ENCODE assay signal across 11 mouse cellular contexts in the genomic region with DNA sequence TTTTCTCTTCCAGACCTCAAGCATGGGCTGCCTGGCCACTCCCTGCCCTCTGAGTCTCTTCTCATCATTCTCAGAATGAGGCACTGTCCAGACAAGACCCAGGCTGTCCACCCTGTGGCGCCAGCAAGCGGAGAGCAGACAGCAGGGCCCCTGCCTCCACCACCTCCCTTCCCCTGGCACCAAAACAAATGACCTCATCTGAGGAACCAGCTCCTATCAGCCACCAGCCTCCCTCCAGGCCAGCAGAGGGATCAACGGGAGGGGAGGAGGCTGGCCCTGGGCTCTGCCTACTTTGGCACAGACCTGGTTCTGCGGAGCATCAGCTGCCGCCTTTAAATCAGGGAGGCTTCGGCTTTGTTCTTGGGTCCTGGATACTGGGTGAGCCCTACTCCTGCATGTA. TPM values are rescaled to one million over a fixed set of nuclear protein-coding genes. Genes with fewer than 3 reads are reported as not detected.
DNase-seq lines count a peak whose midpoint lies in the region; ATAC-seq and TF ChIP-seq lines count a peak whose summit lies in the region.
"Had no signal": no experiment of that assay in that cellular context is flagged by ENCODE, and none has a peak within 500 bp of the region (broad histone marks: within the 10 kb centered on the region; RNA-seq: fewer than 3 reads in every experiment).

No protein-coding gene starts in this region.

- intact Hi-C loops in left cerebral cortex, postnatal 14 days (cut with DNase I): no loop called here
- intact Hi-C loops in gastrocnemius, adult 2 months (cut with DNase I): no loop called here

- TF ChIP-seq POLR2A in cerebellum, adult 2 months (IDR thresholded peaks at IDR 0.05; ENCODE audit: borderline replicate concordance, insufficient read depth, low read length): peak; percentile 17; the same call in 1 of the 2 replicates

- peak overlapping the region; percentile 23; the same call in 1 of the 2 replicates for H3K27ac ChIP-seq in cerebellum, adult 2 months (ENCODE audit: insufficient read depth, low read length)
- no peak overlapping the region for H3K27ac ChIP-seq in gastrocnemius, adult 2 months
- H3K27ac ChIP-seq in hindbrain, embryonic 13.5 days: no peak overlapping the region
- no peak overlapping the region for H3K27ac ChIP-seq in liver, embryonic 14.5 days

- H3K27me3 ChIP-seq in cerebellum, adult 2 months (ENCODE audit: control insufficient read depth, insufficient read depth, low read length): no peaks in the 10 kb centered on the region
- H3K27me3 ChIP-seq in hindbrain, embryonic 13.5 days: no peaks in the 10 kb centered on the region
- no peaks in the 10 kb centered on the region for H3K27me3 ChIP-seq in liver, embryonic 14.5 days (ENCODE audit: control insufficient read depth, insufficient read depth, low read length)

- TF ChIP-seq CTCF in cerebellum, adult 2 months (IDR thresholded peaks at IDR 0.05; ENCODE audit: borderline replicate concordance, insufficient read depth, low read depth, low read length): peak; percentile 33; the same call in 1 of the 2 replicates
- no peak for TF ChIP-seq CTCF in gastrocnemius, adult 2 months (IDR thresholded peaks at IDR 0.05)
- peak; percentile 21; the same call in 1 of the 2 replicates for TF ChIP-seq CTCF in liver, embryonic 14.5 days (IDR thresholded peaks at IDR 0.05; ENCODE audit: low read depth)

- no peaks in the 10 kb centered on the region for H3K36me3 ChIP-seq in hindbrain, embryonic 13.5 days
- no peaks in the 10 kb centered on the region for H3K36me3 ChIP-seq in liver, embryonic 14.5 days (replicated peaks; ENCODE audit: control insufficient read depth, insufficient read depth, low read depth)
- H3K36me3 ChIP-seq: G1E had no signal

- H3K4me2 ChIP-seq in hindbrain, embryonic 13.5 days: no peak overlapping the region
- no peak overlapping the region for H3K4me2 ChIP-seq in liver, embryonic 14.5 days (ENCODE audit: low read depth)

- peak; percentile 57; the same call in 1 of the 2 replicates for ATAC-seq in hindbrain, embryonic 13.5 days (ENCODE audit: low FRiP score)
- 0 out of 2 replicates have a peak, but pooled peaks have one; percentile 23 for ATAC-seq in liver, embryonic 14.5 days (ENCODE audit: insufficient read depth)

- DNase-seq in left cerebral cortex, adult 18-20 months (ENCODE audit: low spot score in 2 of 2): peak; percentile 7 to 38
- no peak for DNase-seq in left cerebral cortex, postnatal 14 days (ENCODE audit: low spot score in 2 of 2)
- peak; percentile 86 to 95 for DNase-seq in cerebellum, adult 2 months
- peak; percentile 39 for DNase-seq in gastrocnemius, adult 2 months
- DNase-seq in liver, embryonic 14.5 days (ENCODE audit: low read depth in 3 of 3, low spot score in 3 of 3): no peak
- peak; percentile 55 for DNase-seq in retina, postnatal 7 days (ENCODE audit: low read depth, low spot score)
- no peak for DNase-seq in spleen, postnatal 36 days (ENCODE audit: low spot score in 2 of 2)

- H3K4me1 ChIP-seq in cerebellum, adult 2 months (ENCODE audit: control insufficient read depth, insufficient read depth, low read length): peaks cover 3% of the 10 kb centered on the region; the same call in 1 of the 2 replicates
- 0 out of 2 replicates have a peak, but pooled peaks cover 4% of the 10 kb centered on the region for H3K4me1 ChIP-seq in hindbrain, embryonic 13.5 days (replicated peaks)
- no peaks in the 10 kb centered on the region for H3K4me1 ChIP-seq in liver, embryonic 14.5 days (replicated peaks; ENCODE audit: control insufficient read depth in 2 of 2, insufficient read depth in 2 of 2, low read length in 1 of 2)

- no peak for TF ChIP-seq EP300 in liver, embryonic 14.5 days (IDR thresholded peaks at IDR 0.05; ENCODE audit: low read depth)

- H3K9me3 ChIP-seq in hindbrain, embryonic 13.5 days: no peaks in the 10 kb centered on the region
- no peaks in the 10 kb centered on the region for H3K9me3 ChIP-seq in liver, embryonic 14.5 days (ENCODE audit: control insufficient read depth, low read length)
- H3K9me3 ChIP-seq: G1E had no signal

- H3K9ac ChIP-seq in hindbrain, embryonic 13.5 days: no peak overlapping the region
- no peak overlapping the region for H3K9ac ChIP-seq in liver, embryonic 14.5 days (replicated peaks)

- 2% methylated on average over 6 of the region's 6 CpGs for WGBS in cerebellum, adult 2 months
- WGBS in hindbrain, embryonic 13.5 days: 43% methylated on average over 6 of the region's 6 CpGs
- 36% methylated on average over 6 of the region's 6 CpGs for WGBS in liver, embryonic 14.5 days (ENCODE audit: insufficient replicate concordance)

- peak overlapping the region; percentile 4 for H3K4me3 ChIP-seq in cerebellum, adult 2 months (replicated peaks; ENCODE audit: insufficient read depth, low read depth, low read length)
- H3K4me3 ChIP-seq in gastrocnemius, adult 2 months: no peak overlapping the region
- no peak overlapping the region for H3K4me3 ChIP-seq in hindbrain, embryonic 13.5 days
- no peak overlapping the region for H3K4me3 ChIP-seq in liver, embryonic 14.5 days (ENCODE audit: insufficient read depth in 1 of 2, low read depth in 2 of 2, low read length in 2 of 2)

RNA-seq across cellular contexts. Expression of gene Defb30, which starts 5.0 kb away (rescaled TPM):
- total RNA-seq in left cerebral cortex, adult 18-20 months (2021): not detected
- total RNA-seq in left cerebral cortex, postnatal 14 days (2021): not detected
- not detected in 2 replicates for polyA plus RNA-seq in cerebellum, adult 2 months (2012; rRNA removed)
- not detected for total RNA-seq in gastrocnemius, adult 2 months (2021)
- not detected in 2 replicates for polyA plus RNA-seq in hindbrain, embryonic 13.5 days (2015; fragmentation: Nextera tagmentation; extraction: Ambion mirVana)
- not detected in 2 replicates for polyA plus RNA-seq in liver, embryonic 14.5 days (2012; rRNA removed)
- polyA plus RNA-seq in liver, embryonic 14.5 days (2014; fragmentation: Nextera tagmentation; extraction: Ambion mirVana): not detected in 2 replicates
- total RNA-seq: G1E; hematopoietic stem cell, adult 5-6 weeks had no signal
- polyA plus RNA-seq: G1E; small intestine, adult 2 months had no signal

RNA-seq across cellular contexts. Expression of gene Defb42, which starts 7.9 kb away (rescaled TPM):
- not detected for total RNA-seq in left cerebral cortex, adult 18-20 months (2021)
- not detected for total RNA-seq in left cerebral cortex, postnatal 14 days (2021)
- 6.5 and 8.1 TPM in 2 replicates for polyA plus RNA-seq in cerebellum, adult 2 months (2012; rRNA removed)
- total RNA-seq in gastrocnemius, adult 2 months (2021): not detected
- polyA plus RNA-seq in hindbrain, embryonic 13.5 days (2015; fragmentation: Nextera tagmentation; extraction: Ambion mirVana): 0.29 TPM in 1 of 2 replicates, not detected in the other
- not detected in 2 replicates for polyA plus RNA-seq in liver, embryonic 14.5 days (2012; rRNA removed)
- not detected in 2 replicates for polyA plus RNA-seq in liver, embryonic 14.5 days (2014; fragmentation: Nextera tagmentation; extraction: Ambion mirVana)
- total RNA-seq: hematopoietic stem cell, adult 5-6 weeks had no signal
- polyA plus RNA-seq: G1E; small intestine, adult 2 months had no signal

RNA-seq across cellular contexts. Expression of gene Defb43, which starts 43.2 kb away (rescaled TPM):
- total RNA-seq in left cerebral cortex, adult 18-20 months (2021): not detected
- not detected for total RNA-seq in left cerebral cortex, postnatal 14 days (2021)
- polyA plus RNA-seq in cerebellum, adult 2 months (2012; rRNA removed): not detected in 2 replicates
- total RNA-seq in gastrocnemius, adult 2 months (2021): not detected
- polyA plus RNA-seq in hindbrain, embryonic 13.5 days (2015; fragmentation: Nextera tagmentation; extraction: Ambion mirVana): not detected in 2 replicates
- not detected in 2 replicates for polyA plus RNA-seq in liver, embryonic 14.5 days (2012; rRNA removed)
- polyA plus RNA-seq in liver, embryonic 14.5 days (2014; fragmentation: Nextera tagmentation; extraction: Ambion mirVana): not detected in 2 replicates
- total RNA-seq: G1E; hematopoietic stem cell, adult 5-6 weeks had no signal
- polyA plus RNA-seq: G1E; small intestine, adult 2 months had no signal

RNA-seq across cellular contexts. Expression of gene Defb47, which starts 56.9 kb away (rescaled TPM):
- not detected for total RNA-seq in left cerebral cortex, adult 18-20 months (2021)
- not detected for total RNA-seq in left cerebral cortex, postnatal 14 days (2021)
- polyA plus RNA-seq in cerebellum, adult 2 months (2012; rRNA removed): 1.4 and 2.6 TPM in 2 replicates
- total RNA-seq in gastrocnemius, adult 2 months (2021): not detected
- polyA plus RNA-seq in hindbrain, embryonic 13.5 days (2015; fragmentation: Nextera tagmentation; extraction: Ambion mirVana): not detected in 2 replicates
- not detected in 2 replicates for polyA plus RNA-seq in liver, embryonic 14.5 days (2012; rRNA removed)
- polyA plus RNA-seq in liver, embryonic 14.5 days (2014; fragmentation: Nextera tagmentation; extraction: Ambion mirVana): not detected in 2 replicates
- total RNA-seq: G1E; hematopoietic stem cell, adult 5-6 weeks had no signal
- polyA plus RNA-seq: G1E; small intestine, adult 2 months had no signal

Comparison
In these comparisons a context has a peak if more than half of its experiments do, and no peak if none do; other contexts are left out.
1. DNase-seq: peak in left cerebral cortex, adult 18-20 months (2 of 2), cerebellum, adult 2 months (2 of 2), gastrocnemius, adult 2 months (single experiment) and retina, postnatal 7 days (single experiment); none in left cerebral cortex, postnatal 14 days (0 of 2), liver, embryonic 14.5 days (0 of 3) and spleen, postnatal 36 days (0 of 2).